Mouse (Mus musculus): ENCODE measurements around the gene Fuz. TPM values are rescaled to one million over a fixed set of nuclear protein-coding genes. Genes with fewer than 3 reads are reported as not detected.

The Fuz gene
- total RNA-seq, 2 experiments from 2014 or later = 12.0 to 18.3 TPM

DNA sequence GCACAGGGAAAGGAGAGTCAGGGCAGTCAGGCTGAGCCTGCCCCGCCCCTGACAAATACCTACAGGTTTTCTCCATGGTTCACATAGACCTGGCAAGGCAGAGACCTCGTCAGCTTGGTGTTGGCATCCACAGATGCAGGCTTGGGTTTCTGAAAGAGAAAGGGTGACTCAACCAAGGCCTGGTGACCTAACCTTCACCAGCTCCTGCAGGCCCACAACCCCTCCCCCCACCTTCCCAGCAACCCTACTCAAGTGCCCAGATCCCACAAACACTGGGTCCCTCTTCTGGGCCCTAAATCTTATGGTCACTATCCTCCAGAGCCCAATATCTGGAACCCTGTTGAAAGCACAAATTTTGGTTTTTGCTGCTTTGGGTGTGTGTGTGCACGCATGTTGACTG is 12.8 kb upstream of the Fuz start:
- ATAC-seq (replicated peaks; ENCODE audit: low FRiP score, low TSS enrichment, poor library complexity, severe bottlenecking) = no peak

DNA sequence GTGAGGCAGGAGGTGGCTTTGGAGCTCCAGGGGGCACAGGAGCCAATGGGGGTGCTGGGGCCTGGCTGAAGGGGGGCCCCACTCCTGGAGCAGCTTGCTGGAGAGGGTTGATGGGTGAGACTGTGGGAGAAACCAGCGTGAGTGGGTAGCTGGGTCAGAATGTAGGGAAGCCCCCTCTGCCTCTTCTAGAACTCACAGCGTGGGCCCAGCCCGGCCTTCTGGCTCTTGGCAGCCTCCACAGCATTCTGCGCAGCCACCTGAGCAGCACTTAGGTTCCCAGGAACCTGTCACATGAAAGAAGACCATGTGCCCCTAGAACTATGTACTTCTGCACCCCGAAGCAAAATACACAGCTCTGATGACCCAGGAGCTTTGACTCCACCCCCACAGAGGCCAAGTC is 11.2 kb upstream of the Fuz start:
- ATAC-seq (replicated peaks; ENCODE audit: low FRiP score, low TSS enrichment, poor library complexity, severe bottlenecking) = no peak

DNA sequence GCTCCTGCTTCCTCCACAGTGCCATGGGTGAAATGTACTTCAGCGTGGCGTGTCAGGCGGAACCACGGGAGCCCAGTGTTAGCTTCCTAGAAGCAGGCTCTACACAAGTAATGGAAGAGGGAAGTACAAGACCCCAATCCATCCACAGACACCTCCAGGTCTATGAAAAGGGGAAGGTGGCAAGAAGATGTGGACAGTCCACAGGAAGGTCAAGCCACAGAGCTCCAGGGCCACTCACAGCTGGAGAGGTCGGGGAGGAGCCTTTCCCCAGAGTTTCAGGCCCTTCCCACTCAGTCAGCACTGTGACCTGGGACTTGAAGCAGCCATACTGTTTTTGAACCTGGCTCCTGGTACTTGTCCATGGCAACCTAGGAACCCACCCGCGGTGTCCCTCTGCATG is 8.9 kb upstream of the Fuz start:
- ATAC-seq (replicated peaks; ENCODE audit: low FRiP score, low TSS enrichment, poor library complexity, severe bottlenecking) = no peak

DNA sequence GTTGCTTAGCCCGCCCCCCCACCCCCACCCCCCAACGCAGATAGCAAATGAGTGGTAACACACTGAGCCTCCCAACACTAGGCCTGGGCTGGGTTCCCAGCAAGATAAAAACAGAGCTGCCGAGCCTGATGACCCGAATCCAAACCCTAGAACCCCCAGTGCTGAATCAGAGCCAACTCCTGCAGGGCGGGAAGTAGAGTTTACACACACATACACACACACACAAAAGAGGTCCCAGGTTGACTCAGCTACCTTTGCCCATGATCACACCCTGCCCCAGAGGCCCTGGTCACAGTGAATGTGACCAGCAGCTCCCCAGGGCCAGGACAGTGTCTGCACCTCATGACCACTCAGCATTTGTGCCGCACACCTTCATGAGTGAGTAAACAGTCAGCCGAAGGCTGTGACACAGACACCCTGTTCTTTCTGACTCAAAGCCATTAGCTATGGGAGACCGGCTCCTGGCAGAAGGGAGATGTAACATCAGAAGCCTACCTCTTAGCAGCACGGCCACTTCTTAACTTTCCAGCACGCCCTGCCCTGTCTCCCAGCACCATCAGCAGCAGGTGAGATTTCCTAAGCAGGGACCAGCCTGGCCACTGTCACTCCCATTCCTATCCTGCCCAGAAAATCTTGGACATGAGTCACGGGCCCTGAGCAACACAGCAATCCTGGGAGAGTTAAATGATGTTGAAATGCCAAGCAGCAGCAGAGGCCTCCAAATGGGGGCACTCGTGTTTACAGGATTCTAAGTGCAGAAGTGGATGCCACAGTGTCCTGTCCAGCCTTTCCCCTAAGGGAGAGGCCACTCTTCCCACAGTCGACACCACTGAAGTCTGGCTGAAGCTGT is 7.4 kb upstream of the Fuz start:
- ATAC-seq (replicated peaks; ENCODE audit: low FRiP score, low TSS enrichment, poor library complexity, severe bottlenecking) = no peak

DNA sequence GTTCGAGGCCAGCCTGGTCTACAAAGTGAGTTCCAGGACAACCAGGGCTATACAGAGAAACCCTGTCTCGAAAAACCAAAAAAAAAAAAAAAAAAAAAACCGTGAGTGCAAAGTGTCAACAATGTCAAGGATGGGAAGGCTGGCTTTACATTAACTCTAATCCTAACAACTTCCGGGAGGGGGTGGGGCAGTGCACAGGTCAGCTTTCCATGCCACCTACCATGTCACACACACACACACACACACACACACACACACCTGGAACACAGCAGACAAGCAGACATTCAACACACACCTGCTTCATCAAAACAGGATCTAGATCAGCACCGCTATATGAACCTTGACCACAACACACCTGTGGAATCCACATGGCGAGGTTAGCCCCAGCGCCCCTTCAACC is 5.7 kb upstream of the Fuz start:
- no peak for ATAC-seq (replicated peaks; ENCODE audit: low FRiP score, low TSS enrichment, poor library complexity, severe bottlenecking)

DNA sequence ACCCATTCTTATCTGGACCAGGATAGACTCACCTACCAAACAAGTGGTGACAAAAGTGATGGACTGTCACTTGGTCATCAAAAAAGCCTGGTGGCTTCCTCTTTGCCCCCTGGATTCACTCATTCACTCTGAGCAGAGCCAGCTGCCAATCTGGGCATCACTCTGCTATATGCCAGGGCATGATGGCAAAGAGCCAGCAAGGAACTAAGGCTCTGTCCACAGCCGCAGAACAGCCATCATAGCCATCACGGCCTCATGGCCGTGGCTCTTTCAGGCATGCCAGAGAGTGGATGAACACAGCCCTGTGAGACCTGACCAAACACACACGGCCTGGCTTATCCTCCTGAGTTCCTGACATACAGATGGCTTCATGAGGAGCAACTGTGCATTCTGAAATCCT is 5.1 kb upstream of the Fuz start:
- ATAC-seq (replicated peaks; ENCODE audit: low FRiP score, low TSS enrichment, poor library complexity, severe bottlenecking) = no peak

DNA sequence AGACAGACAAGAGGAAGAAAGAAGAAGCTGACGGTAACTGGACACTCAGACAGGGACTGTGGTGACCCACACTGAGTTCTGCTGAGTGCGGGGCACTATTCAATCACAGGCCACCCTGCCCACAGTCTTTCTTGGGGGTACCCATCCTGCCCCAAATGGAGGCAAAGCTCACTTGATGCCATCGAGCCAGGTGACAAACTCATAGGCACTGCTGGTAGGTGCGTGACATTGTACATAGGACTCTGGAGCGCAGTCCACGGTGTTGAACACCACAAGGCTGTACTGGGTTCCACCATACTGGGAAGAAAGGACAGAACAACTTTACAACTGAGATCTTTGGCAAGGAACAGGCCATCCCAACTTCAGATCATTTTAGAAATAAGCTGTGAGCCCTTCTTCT is 4.3 kb upstream of the Fuz start:
- no peak for ATAC-seq (replicated peaks; ENCODE audit: low FRiP score, low TSS enrichment, poor library complexity, severe bottlenecking)

DNA sequence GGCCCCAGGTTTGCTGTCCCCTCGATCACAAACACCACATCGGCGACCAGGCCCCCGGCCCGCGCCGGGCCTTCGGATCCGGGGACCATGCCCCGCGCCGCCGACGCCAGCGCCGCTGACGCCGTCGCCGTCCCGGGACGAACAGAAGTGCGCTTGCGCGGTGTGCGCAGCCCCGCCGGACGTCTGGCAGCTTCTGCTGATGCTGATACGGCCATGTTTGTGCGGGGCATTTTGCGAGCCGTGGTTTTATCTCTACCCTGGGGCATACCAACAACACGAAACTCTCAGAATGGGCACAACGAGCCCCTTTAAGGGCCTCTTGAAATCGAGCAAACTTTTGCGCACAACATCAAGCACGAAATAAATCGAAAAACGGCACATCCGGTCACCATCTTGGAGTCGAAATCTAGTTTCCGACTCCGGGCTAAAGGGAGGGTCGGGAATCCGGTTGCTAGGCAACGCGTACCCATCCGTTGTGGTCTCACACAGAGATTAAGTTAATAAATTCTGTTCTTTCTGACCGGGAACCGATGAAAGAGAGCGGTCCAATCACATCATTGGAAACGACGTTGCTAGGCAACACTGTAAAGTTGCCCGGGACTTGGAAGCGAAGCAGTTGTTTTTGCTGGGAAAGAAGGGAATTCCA is 3.5 kb upstream of the Fuz start, which contains the start of gene Med25:
Med25 (minus strand) TSS at position 437 of the 646 bp plus-strand sequence.
- ATAC-seq (replicated peaks; ENCODE audit: low FRiP score, low TSS enrichment, poor library complexity, severe bottlenecking) = peak; percentile 51

DNA sequence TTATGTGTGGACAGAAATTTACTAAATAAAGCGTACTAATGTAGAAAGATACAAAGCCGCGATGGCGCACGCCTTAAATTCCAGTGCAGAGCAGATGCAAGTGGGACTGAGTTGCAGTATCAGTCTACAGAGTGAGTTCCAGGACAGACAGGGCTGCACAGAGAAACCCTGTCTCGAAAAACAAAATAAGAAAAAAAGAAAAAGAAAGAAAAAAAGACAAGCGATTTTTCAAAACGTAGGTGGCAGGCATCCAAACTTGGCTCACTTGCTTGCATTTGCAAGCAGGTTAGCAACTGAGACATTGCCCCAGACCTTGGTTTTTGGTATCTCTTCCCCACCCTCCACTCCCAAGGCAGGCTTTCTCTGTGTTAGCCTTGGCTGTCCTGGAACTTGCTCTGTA is 2.7 kb upstream of the Fuz start:
- no peak for ATAC-seq (replicated peaks; ENCODE audit: low FRiP score, low TSS enrichment, poor library complexity, severe bottlenecking)

DNA sequence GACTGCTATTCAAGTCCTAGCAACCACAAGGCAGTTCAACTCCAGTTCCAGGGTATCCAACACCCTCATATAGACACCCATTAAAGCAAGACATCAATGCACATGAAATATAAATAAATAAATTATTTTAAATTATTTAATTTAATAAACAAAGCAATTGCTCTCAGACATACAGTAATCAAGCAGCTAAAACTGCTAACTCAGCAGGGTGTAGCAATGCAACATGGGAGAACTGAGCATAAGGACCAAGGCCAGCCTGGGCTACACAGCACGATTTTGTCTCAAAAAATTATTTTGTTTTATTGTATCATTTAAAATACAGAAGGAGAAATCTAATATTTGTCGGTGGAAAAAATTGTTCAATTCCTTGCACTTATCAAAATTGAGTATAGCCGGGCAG is 1.7 kb upstream of the Fuz start:
- no peak for ATAC-seq (replicated peaks; ENCODE audit: low FRiP score, low TSS enrichment, poor library complexity, severe bottlenecking)

DNA sequence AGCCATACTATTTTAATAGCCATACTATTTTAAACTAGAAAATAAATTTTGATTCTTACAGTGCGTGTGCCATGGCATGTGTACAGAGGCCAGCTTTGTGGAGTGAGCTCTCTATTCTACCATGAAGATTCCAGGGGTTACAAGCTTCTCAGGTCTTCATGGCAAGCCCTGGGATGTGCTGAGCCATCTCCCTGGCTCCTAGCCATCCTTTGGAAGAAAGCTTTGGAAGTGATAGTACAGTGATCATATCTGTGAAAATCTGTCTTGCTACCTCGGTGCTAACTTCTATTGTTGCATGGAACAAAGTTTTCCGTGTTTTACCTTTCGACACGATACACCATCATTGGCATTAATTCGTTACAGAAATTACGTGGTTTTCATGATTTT is 680 bp upstream of the Fuz start:
- no peak for ATAC-seq (replicated peaks; ENCODE audit: low FRiP score, low TSS enrichment, poor library complexity, severe bottlenecking)

DNA sequence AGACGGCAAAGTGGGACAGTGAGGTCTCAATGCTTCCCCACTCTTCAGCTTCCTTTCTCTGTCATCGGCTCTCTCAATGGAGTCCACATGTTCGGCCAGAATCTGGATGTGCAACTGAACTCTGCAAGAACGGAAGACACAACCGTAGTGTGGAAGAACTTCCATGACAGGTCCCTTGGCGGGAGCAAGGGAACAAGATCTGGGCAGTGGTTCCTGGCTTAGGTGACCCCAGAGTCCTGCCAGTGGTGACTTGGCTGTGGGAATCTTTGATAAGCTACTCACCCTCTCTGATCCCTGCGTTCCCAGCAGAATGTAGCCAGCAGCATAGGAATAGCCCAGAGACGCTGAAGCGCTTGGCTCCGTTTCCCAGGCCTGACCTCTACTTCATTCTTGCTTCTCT is 620 bp downstream of the Fuz start:
- no peak for ATAC-seq (replicated peaks; ENCODE audit: low FRiP score, low TSS enrichment, poor library complexity, severe bottlenecking)

DNA sequence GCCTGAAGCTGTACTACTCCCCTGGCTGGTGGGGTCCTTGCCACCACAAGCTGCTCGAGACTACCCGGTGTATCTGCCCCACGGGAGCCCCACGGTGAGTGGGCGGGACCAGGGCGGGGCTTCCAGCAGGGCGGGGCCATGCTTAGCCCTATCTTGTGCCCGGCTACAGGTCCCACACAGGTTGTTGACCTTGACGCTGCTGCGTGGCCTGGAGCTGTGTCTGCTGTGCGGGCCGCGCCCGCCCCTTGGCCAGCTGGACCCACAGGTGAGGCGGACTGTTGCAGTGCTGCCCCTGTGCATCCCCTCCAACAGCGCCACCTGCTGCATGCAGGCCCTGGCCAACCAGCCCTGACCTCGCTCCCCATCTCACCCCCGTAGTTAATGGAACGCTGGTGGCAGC is 2.7 kb downstream of the Fuz start:
- ATAC-seq (replicated peaks; ENCODE audit: low FRiP score, low TSS enrichment, poor library complexity, severe bottlenecking) = no peak

DNA sequence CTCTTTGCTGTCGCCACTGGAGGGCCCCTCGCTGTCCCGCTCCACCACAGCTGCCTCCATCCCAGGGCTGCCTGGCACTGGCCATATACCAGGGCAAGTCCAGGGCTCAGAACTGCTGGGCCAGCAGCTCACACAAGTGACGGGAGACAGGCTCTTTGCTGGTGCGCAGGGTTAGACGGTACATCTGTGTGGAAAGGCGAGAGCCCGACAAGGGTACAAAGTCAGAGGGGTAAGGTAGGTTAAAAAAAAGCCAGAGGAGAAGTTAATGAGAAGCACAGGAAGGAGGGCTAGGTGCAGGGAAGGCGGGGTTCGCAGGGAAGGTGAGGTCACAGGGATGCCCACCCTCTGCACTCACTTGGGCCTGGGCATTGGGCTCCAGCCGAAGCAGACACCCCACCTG is 4.8 kb downstream of the Fuz start:
- no peak for ATAC-seq (replicated peaks; ENCODE audit: low FRiP score, low TSS enrichment, poor library complexity, severe bottlenecking)

DNA sequence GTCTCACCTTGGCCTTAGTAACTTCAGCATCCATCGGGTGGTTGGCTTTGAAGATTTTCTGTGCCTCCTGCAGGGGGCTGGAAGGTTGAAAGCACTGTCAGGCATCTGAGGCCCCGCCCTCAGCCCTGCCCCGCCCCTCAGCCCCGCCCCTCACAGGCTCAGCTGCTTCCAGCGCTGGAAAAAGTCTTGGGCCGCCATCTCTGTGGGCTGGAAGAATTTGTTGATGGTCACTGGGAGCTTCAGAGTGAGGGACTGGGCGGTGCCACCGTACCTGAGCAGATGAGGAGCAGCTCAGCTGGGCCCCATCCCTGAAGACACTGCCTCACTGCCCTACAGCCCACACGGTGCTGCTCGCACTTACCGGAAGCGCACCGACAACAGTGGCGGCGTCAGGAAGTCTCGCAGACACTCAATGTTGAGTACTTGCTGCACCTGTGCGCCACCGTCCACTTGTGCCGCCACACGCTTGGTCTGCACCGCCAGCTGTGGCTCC is 5.4 kb downstream of the Fuz start:
- peak; percentile 31 for ATAC-seq (replicated peaks; ENCODE audit: low FRiP score, low TSS enrichment, poor library complexity, severe bottlenecking)

DNA sequence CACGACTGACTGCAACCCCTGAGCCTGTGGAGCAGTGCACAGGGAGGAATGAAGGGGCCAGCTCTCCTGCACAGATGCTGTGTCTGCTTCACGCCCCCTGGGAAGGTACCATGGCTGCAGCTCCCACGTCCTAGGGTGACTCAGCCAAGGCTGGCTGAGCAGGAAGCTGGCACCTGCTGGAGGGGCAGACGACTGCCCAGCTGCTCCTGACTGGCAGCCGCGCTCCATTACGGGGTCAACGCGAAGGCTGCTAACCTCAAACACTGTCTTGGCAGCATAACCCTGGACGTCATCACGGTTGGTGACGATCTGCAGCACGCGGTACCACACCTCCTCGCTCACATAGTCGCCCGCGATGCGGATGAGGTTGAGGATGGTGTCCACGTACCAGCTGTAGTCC is 9.6 kb downstream of the Fuz start:
- no peak for ATAC-seq (replicated peaks; ENCODE audit: low FRiP score, low TSS enrichment, poor library complexity, severe bottlenecking)

DNA sequence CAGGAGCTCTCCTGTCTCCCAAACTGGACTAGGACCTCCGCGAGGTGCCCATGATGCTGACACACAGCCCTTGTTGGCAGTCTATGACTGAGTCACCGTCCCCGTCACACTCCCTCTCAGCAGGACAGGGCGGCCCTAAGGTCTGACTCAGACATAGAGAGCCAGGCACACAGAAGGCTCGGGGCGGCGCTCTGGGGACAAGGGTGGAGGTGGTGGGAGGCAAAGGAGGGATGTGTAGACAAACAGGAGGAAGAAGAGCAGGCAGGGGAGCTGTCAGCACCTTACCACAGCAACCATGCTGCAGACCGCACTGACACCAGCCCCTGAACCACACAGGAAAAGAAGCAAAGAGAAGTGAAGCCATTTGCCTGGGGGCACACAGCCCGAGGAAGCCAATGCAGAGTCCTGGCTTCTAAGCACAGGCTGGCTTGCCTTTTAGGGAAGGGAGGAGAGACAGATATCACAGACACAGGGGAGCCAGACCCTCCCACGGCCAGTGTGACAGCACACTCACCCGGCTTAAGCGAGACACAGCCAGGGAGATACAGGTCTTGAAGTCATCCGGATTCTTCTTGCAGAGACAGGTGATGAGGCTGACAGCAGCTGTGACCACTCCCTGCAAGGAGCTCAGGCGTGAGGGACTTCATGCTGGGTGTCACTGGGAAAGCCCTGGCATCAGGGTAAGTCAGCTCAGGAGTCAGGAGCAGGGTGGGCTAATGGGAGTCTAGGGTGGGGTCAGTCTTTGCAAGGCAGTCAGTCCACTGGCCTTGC is 13.0 kb downstream of the Fuz start:
- no peak for ATAC-seq (replicated peaks; ENCODE audit: low FRiP score, low TSS enrichment, poor library complexity, severe bottlenecking)

DNA sequence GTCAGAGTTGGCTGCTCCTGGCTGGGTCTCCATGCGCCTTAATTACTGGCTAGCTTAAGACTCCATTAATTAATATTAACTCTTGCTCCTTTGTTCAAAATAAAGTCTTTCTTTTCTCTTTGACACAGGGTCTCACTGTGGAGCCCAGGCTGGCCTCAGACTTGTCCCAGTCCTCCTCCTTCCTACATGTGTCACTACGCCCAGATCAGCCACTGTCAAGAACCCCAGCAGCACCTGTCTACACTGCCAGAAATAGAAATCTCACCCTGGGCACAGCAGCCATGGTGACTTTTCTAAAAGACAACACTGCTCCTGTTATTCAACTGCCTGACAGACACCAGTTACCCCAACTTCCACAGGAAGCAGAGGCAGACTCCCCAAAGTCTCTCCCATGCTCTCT is 18.5 kb downstream of the Fuz start:
- ATAC-seq (replicated peaks; ENCODE audit: low FRiP score, low TSS enrichment, poor library complexity, severe bottlenecking) = no peak

DNA sequence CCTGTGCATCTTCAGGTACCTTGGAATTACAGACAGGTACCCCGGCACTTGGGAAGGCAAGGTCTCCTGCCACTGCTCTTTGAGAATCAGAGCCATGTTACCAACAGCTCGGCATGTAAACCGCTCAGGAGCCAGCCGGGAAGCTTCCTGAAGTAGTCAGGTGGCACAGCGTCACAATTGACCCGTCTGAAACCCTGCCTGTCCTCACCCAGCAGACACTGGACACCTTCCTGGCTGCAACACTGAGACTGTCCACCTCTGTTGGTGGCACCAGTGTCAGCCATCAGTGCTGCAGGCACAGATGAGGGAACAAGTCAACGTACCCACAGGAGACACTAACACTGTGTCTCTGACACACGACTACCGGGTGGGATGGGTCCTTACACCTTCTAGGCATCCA is 19.4 kb downstream of the Fuz start:
- no peak for ATAC-seq (replicated peaks; ENCODE audit: low FRiP score, low TSS enrichment, poor library complexity, severe bottlenecking)

DNA sequence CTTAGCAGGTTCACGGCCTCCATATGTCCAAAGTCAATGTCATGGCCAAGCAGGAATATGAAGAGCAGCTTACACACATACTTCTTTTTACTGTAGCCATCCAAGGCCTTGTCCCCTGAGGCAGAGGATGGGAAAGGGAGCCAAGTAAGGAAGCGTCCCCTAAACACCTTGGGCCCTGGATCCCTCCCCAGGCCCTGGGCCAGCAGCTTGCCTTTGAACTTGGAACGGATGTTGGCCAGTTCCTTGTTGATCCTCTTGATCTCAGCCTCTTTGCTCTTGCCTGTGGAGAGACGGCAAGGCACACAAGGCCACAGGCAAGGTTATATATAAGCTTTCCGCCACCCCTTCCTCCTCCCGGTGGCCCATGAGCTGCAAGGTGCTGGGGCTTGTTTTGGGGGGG is 20.3 kb downstream of the Fuz start:
- ATAC-seq (replicated peaks; ENCODE audit: low FRiP score, low TSS enrichment, poor library complexity, severe bottlenecking) = no peak

Data from megakaryocyte-erythroid progenitor cell, adult 5-6 weeks (primary cell).